Mouse (Mus musculus): ENCODE results near the gene Glud1. TPM values are rescaled to one million over a fixed set of nuclear protein-coding genes. Genes with fewer than 3 reads are reported as not detected.

The Glud1 gene
- total and polyA plus RNA-seq, 3 experiments = 57.1 to 125 (median 92.3) TPM

DNA sequence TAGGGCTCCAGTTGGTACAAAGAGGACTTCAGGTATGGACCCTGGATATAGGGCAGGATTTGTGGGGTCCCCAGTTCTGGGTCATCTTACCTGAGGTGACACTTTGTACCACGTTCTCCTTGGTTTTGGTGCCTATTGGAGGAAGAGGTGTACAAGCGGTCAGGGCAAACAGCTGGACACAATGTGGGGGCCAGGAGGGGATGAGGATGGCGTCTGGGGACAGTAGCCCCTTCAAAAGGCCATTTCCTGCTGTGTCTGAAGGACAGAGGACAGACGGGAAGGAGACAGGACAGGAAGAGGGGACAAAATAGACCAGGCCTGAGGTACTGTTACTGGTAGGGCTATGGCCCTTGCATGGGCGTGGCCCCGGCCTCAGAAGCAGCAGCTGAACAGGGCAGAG is 63.1 kb downstream of the Glud1 start:
- Histone ChIP-seq H3K79me2 (ENCODE audit: control insufficient read depth, insufficient read depth, low read length, poor library complexity) (no peaks in the 10 kb centered on the region), H3K9ac (ENCODE audit: control insufficient read depth, low read depth, low read length, poor library complexity, severe bottlenecking) (no peak overlapping the region), H3K4me1 (ENCODE audit: control insufficient read depth in 1 of 2, insufficient read depth in 2 of 2, low read length in 2 of 2) (no peaks in the 10 kb centered on the region), H3K27ac (ENCODE audit: control insufficient read depth, low read depth, low read length) (no peak overlapping the region), H3K36me3 (ENCODE audit: control insufficient read depth in 1 of 2, insufficient read depth in 2 of 2, low read length in 2 of 2) (no peaks in the 10 kb centered on the region), H3K4me3 (ENCODE audit: control insufficient read depth in 1 of 2, insufficient read depth in 1 of 2, low read depth in 2 of 2, low read length in 2 of 2) (no peak overlapping the region), H3K9me3 (replicated peaks; ENCODE audit: insufficient read depth, low read length) (no peaks in the 10 kb centered on the region), H3K27me3 (ENCODE audit: control insufficient read depth in 1 of 2, insufficient read depth in 2 of 2, low read length in 2 of 2) (no peaks in the 10 kb centered on the region)
- TF ChIP-seq NRF1 (IDR thresholded peaks at IDR 0.05; ENCODE audit: insufficient read depth, low read depth, low read length, poor library complexity, severe bottlenecking) = no peak
- no peak for TF ChIP-seq GATA1 (IDR thresholded peaks at IDR 0.05; ENCODE audit: low read depth, low read length)
- no peak for DNase-seq (ENCODE audit: low read depth, low spot score)

DNA sequence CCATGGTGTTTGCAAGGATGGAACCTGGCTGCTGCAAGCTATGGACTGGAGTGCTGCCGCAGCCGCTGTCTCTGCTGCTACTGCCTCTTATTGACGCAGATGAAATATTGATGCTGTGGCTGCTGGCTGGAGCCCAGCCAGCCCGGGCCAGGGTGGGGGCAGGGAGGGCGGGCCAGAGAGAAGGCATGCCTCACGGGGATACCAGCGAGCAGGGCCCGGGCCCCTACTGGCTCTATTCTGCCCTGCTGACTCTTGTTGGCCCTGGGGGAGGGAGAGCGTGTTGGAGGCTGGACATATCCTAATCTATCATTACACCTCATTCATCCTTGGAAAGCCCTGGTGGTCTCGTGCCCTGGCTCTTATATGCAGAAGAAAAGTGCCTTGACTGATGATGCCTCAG is 64.0 kb downstream of the Glud1 start, which contains the start of gene Sncg:
Sncg (minus strand) TSS at position 213 of the 400 bp plus-strand sequence.
- H3K79me2 ChIP-seq (ENCODE audit: control insufficient read depth, insufficient read depth, low read length, poor library complexity) = no peaks in the 10 kb centered on the region
- TF ChIP-seq ZC3H11A (IDR thresholded peaks at IDR 0.05; ENCODE audit: low read depth, low read length) = no peak
- no peak for TF ChIP-seq ZMIZ1 (IDR thresholded peaks at IDR 0.05; ENCODE audit: low read depth, low read length)
- no peak for TF ChIP-seq CHD1 (IDR thresholded peaks at IDR 0.05; ENCODE audit: low read depth, low read length)
- TF ChIP-seq MXI1 (IDR thresholded peaks at IDR 0.05; ENCODE audit: low read depth, low read length) = no peak
- TF ChIP-seq NRF1 (IDR thresholded peaks at IDR 0.05; ENCODE audit: insufficient read depth, low read depth, low read length, poor library complexity, severe bottlenecking) = no peak
- no peak for TF ChIP-seq HCFC1 (IDR thresholded peaks at IDR 0.05; ENCODE audit: low read depth, low read length)
- no peak for TF ChIP-seq USF2 (IDR thresholded peaks at IDR 0.05; ENCODE audit: borderline replicate concordance in 1 of 2, insufficient read depth in 1 of 2, low read depth in 1 of 2, low read length in 2 of 2)
- TF ChIP-seq TCF12 (IDR thresholded peaks at IDR 0.05; ENCODE audit: low read depth, low read length) = no peak
- no peak within 1 kb of the TSS for H3K9ac ChIP-seq (ENCODE audit: control insufficient read depth, low read depth, low read length, poor library complexity, severe bottlenecking)
- no peaks in the 10 kb centered on the region for H3K4me1 ChIP-seq (ENCODE audit: control insufficient read depth in 1 of 2, insufficient read depth in 2 of 2, low read length in 2 of 2)
- H3K4me3 ChIP-seq (ENCODE audit: control insufficient read depth in 1 of 2, insufficient read depth in 1 of 2, low read depth in 2 of 2, low read length in 2 of 2) = no peak within 1 kb of the TSS
- no peak for DNase-seq (ENCODE audit: low read depth, low spot score)
- H3K36me3 ChIP-seq (ENCODE audit: control insufficient read depth in 1 of 2, insufficient read depth in 2 of 2, low read length in 2 of 2) = no peaks in the 10 kb centered on the region
- H3K27me3 ChIP-seq (ENCODE audit: control insufficient read depth in 1 of 2, insufficient read depth in 2 of 2, low read length in 2 of 2) = no peaks in the 10 kb centered on the region
- H3K27ac ChIP-seq (ENCODE audit: control insufficient read depth, low read depth, low read length) = no peak within 1 kb of the TSS
- no peaks in the 10 kb centered on the region for H3K9me3 ChIP-seq (replicated peaks; ENCODE audit: insufficient read depth, low read length)

DNA sequence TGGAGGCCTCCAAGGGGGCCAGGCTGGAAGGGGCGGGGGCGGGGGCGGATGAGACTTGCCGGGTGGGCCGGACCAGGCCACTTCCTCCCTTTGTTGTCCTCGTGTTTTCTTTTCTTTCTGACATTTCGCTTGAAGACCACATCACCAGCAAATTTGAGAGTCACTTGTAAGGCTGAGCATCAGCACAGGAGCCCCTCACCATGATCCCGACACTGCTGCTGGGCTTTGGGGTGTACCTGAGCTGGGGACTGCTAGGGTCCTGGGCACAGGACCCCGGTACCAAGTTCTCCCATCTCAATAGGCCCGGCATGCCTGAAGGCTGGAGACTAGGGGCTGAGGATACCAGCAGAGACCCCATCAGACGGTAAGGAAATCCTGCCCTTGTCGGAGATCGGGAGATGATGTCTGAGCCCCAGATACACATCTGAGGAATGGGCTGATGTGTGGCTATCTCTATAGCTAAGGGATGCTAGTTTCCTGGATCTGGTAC is 64.9 kb downstream of the Glud1 start, which contains the start of gene Mmrn2:
Mmrn2 (plus strand) TSS at position 51 of the 490 bp plus-strand sequence.
- DNase-seq (ENCODE audit: low read depth, low spot score) = no peak
- no peaks in the 10 kb centered on the region for H3K79me2 ChIP-seq (ENCODE audit: control insufficient read depth, insufficient read depth, low read length, poor library complexity)
- TF ChIP-seq CHD1 (IDR thresholded peaks at IDR 0.05; ENCODE audit: low read depth, low read length) = no peak
- no peak for TF ChIP-seq RCOR1 (IDR thresholded peaks at IDR 0.05; ENCODE audit: low read depth, low read length)
- no peak for TF ChIP-seq KAT2A (conservative IDR thresholded peaks at IDR 0.05; ENCODE audit: low read depth, low read length)
- no peak for TF ChIP-seq EP300 (IDR thresholded peaks at IDR 0.05; ENCODE audit: low read depth in 1 of 2, low read length in 2 of 2)
- no peaks in the 10 kb centered on the region for H3K4me1 ChIP-seq (ENCODE audit: control insufficient read depth in 1 of 2, insufficient read depth in 2 of 2, low read length in 2 of 2)
- no peaks in the 10 kb centered on the region for H3K27me3 ChIP-seq (ENCODE audit: control insufficient read depth in 1 of 2, insufficient read depth in 2 of 2, low read length in 2 of 2)
- H3K27ac ChIP-seq (ENCODE audit: control insufficient read depth, low read depth, low read length) = no peak within 1 kb of the TSS
- no peak within 1 kb of the TSS for H3K9ac ChIP-seq (ENCODE audit: control insufficient read depth, low read depth, low read length, poor library complexity, severe bottlenecking)
- H3K36me3 ChIP-seq (ENCODE audit: control insufficient read depth in 1 of 2, insufficient read depth in 2 of 2, low read length in 2 of 2) = no peaks in the 10 kb centered on the region
- H3K4me3 ChIP-seq (ENCODE audit: control insufficient read depth in 1 of 2, insufficient read depth in 1 of 2, low read depth in 2 of 2, low read length in 2 of 2) = no peak within 1 kb of the TSS
- no peaks in the 10 kb centered on the region for H3K9me3 ChIP-seq (replicated peaks; ENCODE audit: insufficient read depth, low read length)
